Mouse (Mus musculus) ES-Bruce4 (cell line): ENCODE measurements around the gene Qpctl. TPM values are rescaled to one million over a fixed set of nuclear protein-coding genes. Genes with fewer than 3 reads are reported as not detected.

Experiments used
- H3K27ac ChIP-seq: 2 replicates; pipeline ENCODE4 v1.5.1; 2012; ENCODE audit warnings: low read length, inconsistent platforms; ENCODE audit not compliant: insufficient read depth
- H3K27me3 ChIP-seq: 2 replicates; pipeline ENCODE4 v1.6.1; 2012; ENCODE audit warnings: mild to moderate bottlenecking, low read length, inconsistent platforms; ENCODE audit not compliant: control insufficient read depth, poor library complexity, insufficient read depth, severe bottlenecking
- H3K36me3 ChIP-seq: 2 replicates; pipeline ENCODE4 v1.6.1; 2012; ENCODE audit warnings: inconsistent platforms, mild to moderate bottlenecking, low read length, moderate library complexity; ENCODE audit not compliant: control insufficient read depth, poor library complexity, insufficient read depth, severe bottlenecking
- H3K4me1 ChIP-seq: one replicate; pipeline ENCODE4 v1.8.1; 2011; ENCODE audit warnings: low read length; ENCODE audit not compliant: control insufficient read depth, insufficient read depth
- H3K4me3 ChIP-seq: 2 replicates; pipeline ENCODE4 v1.5.1; 2011; ENCODE audit warnings: low read depth, mild to moderate bottlenecking, low read length
- H3K9ac ChIP-seq: 2 replicates; pipeline ENCODE4 v1.6.1; 2012; ENCODE audit warnings: low read depth, mild to moderate bottlenecking, inconsistent platforms; ENCODE audit not compliant: poor library complexity, severe bottlenecking
- H3K9me3 ChIP-seq: replicated peaks from 2 replicates; pipeline ENCODE4 v1.6.1; 2012; ENCODE audit warnings: mild to moderate bottlenecking, low read length, inconsistent platforms; ENCODE audit not compliant: control insufficient read depth, poor library complexity, insufficient read depth, severe bottlenecking
- CTCF ChIP-seq: IDR thresholded peaks from one replicate; pipeline ENCODE4 v1.8.1; 2011; ENCODE audit warnings: low read depth, low read length
- EP300 ChIP-seq: IDR thresholded peaks from 2 replicates; pipeline ENCODE4 v1.6.1; 2011; ENCODE audit warnings: low read depth, low read length; ENCODE audit not compliant: insufficient read depth
- POLR2A ChIP-seq: IDR thresholded peaks from one replicate; pipeline ENCODE4 v1.8.1; 2011; ENCODE audit warnings: low read length; ENCODE audit not compliant: insufficient read depth
- polyA plus RNA-seq: library from polyadenylated mRNA; stranded (reverse); fragments of >200 nt; gene quantifications from 2 replicates; pipeline ENCODE4 v1.2.4, GENCODE M21; 2011; ENCODE audit warnings: low read depth; ENCODE audit not compliant: missing spikeins, insufficient read depth, insufficient read length

The Qpctl gene
- polyA plus RNA-seq, 1 experiment: 4.6 TPM

- H3K4me3 ChIP-seq: no peak overlapping the region
- H3K4me1 ChIP-seq: peaks cover 2% of the 10 kb centered on the region
- no peaks in the 10 kb centered on the region for H3K36me3 ChIP-seq
- H3K27ac ChIP-seq: no peak overlapping the region
- H3K9me3 ChIP-seq: no peaks in the 10 kb centered on the region
- no peaks in the 10 kb centered on the region for H3K27me3 ChIP-seq
- no peak overlapping the region for H3K9ac ChIP-seq
- TF ChIP-seq CTCF (peak; percentile 50), EP300 (no peak)
These were observed 17.9 kb upstream of the Qpctl start for GRCm38 (mm10) chr7:19166990-19167389.

GRCm38 (mm10) chr7:19165656-19166423, 16.7 kb upstream of the Qpctl start, which contains the start of gene Gipr:
Gene Gipr, minus strand, starts transcription at chr7:19166127.
- no peaks in the 10 kb centered on the region for H3K9me3 ChIP-seq
- H3K27ac ChIP-seq: no peak within 1 kb of the TSS
- H3K9ac ChIP-seq: no peak within 1 kb of the TSS
- H3K27me3 ChIP-seq: no peaks in the 10 kb centered on the region
- peaks cover 2% of the 10 kb centered on the region for H3K4me1 ChIP-seq
- TF ChIP-seq POLR2A (no peak), EP300 (no peak), CTCF (no peak)
- peak within 1 kb of the TSS; percentile 40 for H3K4me3 ChIP-seq
- H3K36me3 ChIP-seq: no peaks in the 10 kb centered on the region

- H3K9me3 ChIP-seq: no peaks in the 10 kb centered on the region
- peak overlapping the region; percentile 40 for H3K4me3 ChIP-seq
- TF ChIP-seq CTCF (no peak), EP300 (no peak), POLR2A (no peak)
- no peak overlapping the region for H3K27ac ChIP-seq
- no peak overlapping the region for H3K9ac ChIP-seq
- H3K27me3 ChIP-seq: no peaks in the 10 kb centered on the region
- no peaks in the 10 kb centered on the region for H3K36me3 ChIP-seq
- peaks cover 2% of the 10 kb centered on the region for H3K4me1 ChIP-seq
These were observed 15.9 kb upstream of the Qpctl start for GRCm38 (mm10) chr7:19164978-19165377.

GRCm38 (mm10) chr7:19164189-19164588, 15.1 kb upstream of the Qpctl start:
- Histone ChIP-seq H3K36me3 (no peaks in the 10 kb centered on the region), H3K4me1 (peaks cover 2% of the 10 kb centered on the region), H3K9ac (no peak overlapping the region), H3K27me3 (no peaks in the 10 kb centered on the region), H3K9me3 (no peaks in the 10 kb centered on the region), H3K4me3 (peak overlapping the region; percentile 40), H3K27ac (no peak overlapping the region)
- TF ChIP-seq POLR2A (no peak), EP300 (no peak), CTCF (no peak)

GRCm38 (mm10) chr7:19163752-19164151, 14.7 kb upstream of the Qpctl start:
- Histone ChIP-seq H3K27ac (no peak overlapping the region), H3K9ac (no peak overlapping the region), H3K9me3 (no peaks in the 10 kb centered on the region), H3K27me3 (no peaks in the 10 kb centered on the region), H3K36me3 (no peaks in the 10 kb centered on the region), H3K4me1 (peaks cover 2% of the 10 kb centered on the region), H3K4me3 (peak overlapping the region; percentile 22)
- TF ChIP-seq EP300 (no peak), POLR2A (no peak), CTCF (no peak)

GRCm38 (mm10) chr7:19162928-19163327, 13.8 kb upstream of the Qpctl start:
- no peak overlapping the region for H3K9ac ChIP-seq
- no peak overlapping the region for H3K4me3 ChIP-seq
- no peak overlapping the region for H3K27ac ChIP-seq
- no peaks in the 10 kb centered on the region for H3K27me3 ChIP-seq
- H3K9me3 ChIP-seq: no peaks in the 10 kb centered on the region
- no peak for TF ChIP-seq EP300
- no peak for TF ChIP-seq CTCF
- TF ChIP-seq POLR2A: no peak
- H3K4me1 ChIP-seq: peaks cover 2% of the 10 kb centered on the region
- H3K36me3 ChIP-seq: no peaks in the 10 kb centered on the region
